Mouse (Mus musculus) limb, embryonic 11.5 days (tissue): ENCODE data around the gene Dnah11. TPM values are rescaled to one million over a fixed set of nuclear protein-coding genes. Genes with fewer than 3 reads are reported as not detected.
"Not testable (repeated sequence)": the region's sequence is repeated elsewhere in the genome, so short reads cannot be mapped to it uniquely, and the experiment has no call there.

Source experiments
- ATAC-seq: fragments of 200-750 bp; cut with Nextera tagmentation; 2 replicates; pipeline ENCODE4 v1.8.0; 2017; ENCODE audit warnings: low read depth; ENCODE audit not compliant: insufficient number of reproducible peaks, low FRiP score, low TSS enrichment
- DNase-seq: peaks from one replicate; pipeline ENCODE4 v3.0.0-alpha.2; 2015; ENCODE audit warnings: low spot score
- H3K27ac ChIP-seq: fragments of 300-500 bp; sonication (generic); replicated peaks from 2 replicates; pipeline ENCODE4 v1.5.1; 2014; ENCODE audit warnings: low read depth, mild to moderate bottlenecking, low read length
- H3K27me3 ChIP-seq: fragments of 300-500 bp; sonication (generic); 2 replicates; pipeline ENCODE4 v1.6.1; 2014; ENCODE audit warnings: mild to moderate bottlenecking, low read length, mixed read lengths; ENCODE audit not compliant: control insufficient read depth, insufficient read depth
- H3K36me3 ChIP-seq: fragments of 300-500 bp; sonication (generic); 2 replicates; pipeline ENCODE4 v1.6.1; 2014; ENCODE audit warnings: mild to moderate bottlenecking, low read length, moderate library complexity, mixed read lengths; ENCODE audit not compliant: control insufficient read depth, insufficient read depth
- H3K4me1 ChIP-seq: fragments of 300-500 bp; sonication (generic); 2 replicates; pipeline ENCODE4 v1.6.1; 2014; ENCODE audit warnings: low read length, mixed read lengths; ENCODE audit not compliant: control insufficient read depth, insufficient read depth
- H3K4me2 ChIP-seq: fragments of 300-500 bp; sonication (generic); 2 replicates; pipeline ENCODE4 v1.6.1; 2014; ENCODE audit warnings: low read depth, mild to moderate bottlenecking, moderate library complexity; ENCODE audit not compliant: severe bottlenecking
- H3K4me3 ChIP-seq: fragments of 300-500 bp; sonication (generic); 2 replicates; pipeline ENCODE4 v1.5.1; 2014; ENCODE audit warnings: low read depth, low read length
- H3K9ac ChIP-seq: fragments of 300-500 bp; sonication (generic); 2 replicates; pipeline ENCODE4 v1.6.1; 2014; ENCODE audit warnings: mild to moderate bottlenecking, low read length
- H3K9me3 ChIP-seq: fragments of 300-500 bp; sonication (generic); 2 replicates; pipeline ENCODE4 v1.6.1; 2016; ENCODE audit warnings: low read length; ENCODE audit not compliant: control insufficient read depth
- WGBS: fragments of 180-500 bp; shearing (Covaris S2); extraction: QIAGEN DNeasy Blood & Tissue Kit; methylation state at CpG from one replicate; pipeline ENCODE4 v1.1.7; 2014; 5-methylcytosine and 5-hydroxymethylcytosine counted together
- polyA plus RNA-seq: library from polyadenylated mRNA; unstranded; fragments of >200 nt; fragmentation: Nextera tagmentation; extraction: Ambion mirVana; gene quantifications from 2 replicates; pipeline ENCODE4 v1.2.1, GENCODE M21; 2014

Gene Dnah11
- polyA plus RNA-seq, 1 experiment from 2014 or later = 0.19 TPM

GRCm38 (mm10) chr12:117938214-117938613, 260.6 kb downstream of the Dnah11 start:
- 79% methylated on average over 2 of the region's 2 CpGs for WGBS
- ATAC-seq (no peak), DNase-seq (no peak)
- Histone ChIP-seq H3K9me3 (no peaks in the 10 kb centered on the region), H3K9ac (no peak overlapping the region), H3K27me3 (no peaks in the 10 kb centered on the region), H3K27ac (no peak overlapping the region), H3K4me3 (no peak overlapping the region), H3K36me3 (no peaks in the 10 kb centered on the region), H3K4me2 (no peak overlapping the region), H3K4me1 (no peaks in the 10 kb centered on the region)

- H3K36me3 ChIP-seq = no peaks in the 10 kb centered on the region
- H3K4me1 ChIP-seq = no peaks in the 10 kb centered on the region
- H3K27me3 ChIP-seq = no peaks in the 10 kb centered on the region
- no peak overlapping the region for H3K27ac ChIP-seq
- 63% methylated on average over 1 of the region's 1 CpGs for WGBS
- no peak overlapping the region for H3K4me3 ChIP-seq
- ATAC-seq (no peak), DNase-seq (no peak)
- no peak overlapping the region for H3K9ac ChIP-seq
- no peaks in the 10 kb centered on the region for H3K9me3 ChIP-seq
- no peak overlapping the region for H3K4me2 ChIP-seq
Observed at GRCm38 (mm10) chr12:117932026-117932425, 266.8 kb downstream of the Dnah11 start.

GRCm38 (mm10) chr12:117929768-117930167, 269.1 kb downstream of the Dnah11 start:
- H3K4me1 ChIP-seq = no peaks in the 10 kb centered on the region
- no peak overlapping the region for H3K4me3 ChIP-seq
- no peak for DNase-seq
- no peak overlapping the region for H3K27ac ChIP-seq
- H3K36me3 ChIP-seq = no peaks in the 10 kb centered on the region
- H3K27me3 ChIP-seq = no peaks in the 10 kb centered on the region
- no peaks in the 10 kb centered on the region for H3K9me3 ChIP-seq
- no peak overlapping the region for H3K9ac ChIP-seq
- H3K4me2 ChIP-seq = no peak overlapping the region
- WGBS = 83% methylated on average over 4 of the region's 4 CpGs
- ATAC-seq = no peak

- DNase-seq = no peak
Observed at GRCm38 (mm10) chr12:117915826-117916588, 282.8 kb downstream of the Dnah11 start.

GRCm38 (mm10) chr12:117914613-117915245, 284.1 kb downstream of the Dnah11 start:
- Histone ChIP-seq H3K9ac (no peak overlapping the region), H3K27me3 (no peaks in the 10 kb centered on the region), H3K4me1 (no peaks in the 10 kb centered on the region), H3K27ac (no peak overlapping the region), H3K9me3 (no peaks in the 10 kb centered on the region), H3K4me3 (no peak overlapping the region), H3K36me3 (no peaks in the 10 kb centered on the region), H3K4me2 (no peak overlapping the region)
- ATAC-seq = no peak
- WGBS = 18% methylated on average over 10 of the region's 10 CpGs
- DNase-seq = no peak

More at GRCm38 (mm10) chr12:117915826-117916588, 282.8 kb downstream of the Dnah11 start:
- no peak overlapping the region for H3K9ac ChIP-seq
- WGBS = 59% methylated on average over 10 of the region's 10 CpGs
- no peak overlapping the region for H3K4me2 ChIP-seq
- H3K9me3 ChIP-seq = no peaks in the 10 kb centered on the region
- H3K27me3 ChIP-seq = no peaks in the 10 kb centered on the region
- no peak overlapping the region for H3K27ac ChIP-seq
- H3K36me3 ChIP-seq = no peaks in the 10 kb centered on the region
- ATAC-seq = no peak
- H3K4me1 ChIP-seq = no peaks in the 10 kb centered on the region
- H3K4me3 ChIP-seq = no peak overlapping the region

GRCm38 (mm10) chr12:117911396-117911795, 287.4 kb downstream of the Dnah11 start:
- H3K4me2 ChIP-seq = no peak overlapping the region
- H3K36me3 ChIP-seq = no peaks in the 10 kb centered on the region
- H3K27me3 ChIP-seq = no peaks in the 10 kb centered on the region
- no peak overlapping the region for H3K9ac ChIP-seq
- ATAC-seq (no peak), DNase-seq (no peak)
- H3K4me3 ChIP-seq = no peak overlapping the region
- H3K27ac ChIP-seq = no peak overlapping the region
- H3K9me3 ChIP-seq = no peaks in the 10 kb centered on the region
- WGBS = 85% methylated on average over 1 of the region's 1 CpGs
- H3K4me1 ChIP-seq = no peaks in the 10 kb centered on the region

GRCm38 (mm10) chr12:117905232-117905840, 293.5 kb downstream of the Dnah11 start:
- not testable (repeated sequence) for H3K4me1 ChIP-seq, ATAC-seq, H3K4me3 ChIP-seq, H3K27ac ChIP-seq, H3K9me3 ChIP-seq, H3K36me3 ChIP-seq, H3K9ac ChIP-seq, H3K27me3 ChIP-seq, H3K4me2 ChIP-seq, DNase-seq
- whole genome bisulfite sequencing = 84% methylated on average over 4 of the region's 4 CpGs

- Histone ChIP-seq H3K36me3 (no peaks in the 10 kb centered on the region), H3K4me1 (no peaks in the 10 kb centered on the region), H3K27me3 (no peaks in the 10 kb centered on the region), H3K4me3 (no peak overlapping the region), H3K4me2 (no peak overlapping the region), H3K27ac (no peak overlapping the region), H3K9ac (no peak overlapping the region), H3K9me3 (no peaks in the 10 kb centered on the region)
- 92% methylated on average over 8 of the region's 8 CpGs for WGBS
- ATAC-seq (no peak), DNase-seq (no peak)
Observed at GRCm38 (mm10) chr12:117903671-117904070, 295.2 kb downstream of the Dnah11 start.
